Mouse (Mus musculus) stomach, embryonic 14.5 days (tissue): ENCODE measurements at regions not wholly inside any gene's neighbourhood (a gene's known extent, or its start where the extent isn't known, plus 50 kb on each side); places are given as distances from the start of the nearest gene placed in this dataset.

Source experiments
- ATAC-seq: fragments of 200-750 bp; cut with Nextera tagmentation; 2 replicates; pipeline ENCODE4 v1.8.0; 2017; ENCODE audit warnings: low read depth, moderate TSS enrichment; ENCODE audit not compliant: insufficient number of reproducible peaks, insufficient read depth, low FRiP score
- H3K27ac ChIP-seq: fragments of 300-500 bp; sonication (generic); 2 replicates; pipeline ENCODE4 v1.5.1; 2014; ENCODE audit warnings: mild to moderate bottlenecking, low read length, moderate library complexity, mixed read lengths
- H3K27me3 ChIP-seq: fragments of 300-500 bp; sonication (generic); 2 replicates; pipeline ENCODE4 v1.6.1; 2014; ENCODE audit warnings: low read length, control low read depth, mixed read lengths; ENCODE audit not compliant: control insufficient read depth, insufficient read depth
- H3K36me3 ChIP-seq: fragments of 300-500 bp; sonication (generic); 2 replicates; pipeline ENCODE4 v1.6.1; 2014; ENCODE audit warnings: mild to moderate bottlenecking, control low read depth, low read length, moderate library complexity, mixed read lengths; ENCODE audit not compliant: control insufficient read depth, insufficient read depth
- H3K4me1 ChIP-seq: fragments of 300-500 bp; sonication (generic); 2 replicates; pipeline ENCODE4 v1.6.1; 2014; ENCODE audit warnings: low read length, control low read depth, mixed read lengths; ENCODE audit not compliant: control insufficient read depth, insufficient read depth
- H3K4me2 ChIP-seq: fragments of 300-500 bp; sonication (generic); replicated peaks from 2 replicates; pipeline ENCODE4 v1.6.1; 2014; ENCODE audit warnings: low read depth, low read length, control low read depth
- H3K4me3 ChIP-seq: fragments of 300-500 bp; sonication (generic); 2 replicates; pipeline ENCODE4 v1.5.1; 2014; ENCODE audit warnings: low read depth, low read length, control low read depth
- H3K9ac ChIP-seq: fragments of 300-500 bp; sonication (generic); replicated peaks from 2 replicates; pipeline ENCODE4 v1.6.1; 2014; ENCODE audit warnings: low read depth, mild to moderate bottlenecking, control low read depth, low read length, moderate library complexity, mixed read lengths
- H3K9me3 ChIP-seq: fragments of 300-500 bp; sonication (generic); 2 replicates; pipeline ENCODE4 v1.6.1; 2016; ENCODE audit warnings: low read depth, low read length, control low read depth; ENCODE audit not compliant: control insufficient read depth
- WGBS: fragments of 180-500 bp; shearing (Covaris S2); extraction: QIAGEN DNeasy Blood & Tissue Kit; methylation state at CpG from one replicate; pipeline ENCODE4 v1.1.7; 2014; 5-methylcytosine and 5-hydroxymethylcytosine counted together

GRCm38 (mm10) chr5:148454200-148454599 lies 54.5 kb upstream of the Slc7a1 start:
- H3K4me1 ChIP-seq, result 0 out of 2 replicates have a peak, but pooled peaks cover 4% of the 10 kb centered on the region
- no peak overlapping the region for H3K9ac ChIP-seq
- no peak overlapping the region for H3K4me3 ChIP-seq
- no peaks in the 10 kb centered on the region for H3K9me3 ChIP-seq
- 0 out of 2 replicates have a peak overlapping the region, but pooled peaks have one; percentile 2 for H3K27ac ChIP-seq
- WGBS, result 50% methylated on average over 5 of the region's 5 CpGs
- H3K27me3 ChIP-seq, result no peaks in the 10 kb centered on the region
- H3K4me2 ChIP-seq, result no peak overlapping the region
- no peaks in the 10 kb centered on the region for H3K36me3 ChIP-seq
- ATAC-seq, result peak; percentile 69; the same call in 1 of the 2 replicates

- no peaks in the 10 kb centered on the region for H3K9me3 ChIP-seq
Measured at GRCm38 (mm10) chr5:148453776-148454175, 54.1 kb upstream of the Slc7a1 start.

GRCm38 (mm10) chr5:148452909-148453632 lies 53.4 kb upstream of the Slc7a1 start:
- no peak overlapping the region for H3K4me3 ChIP-seq
- H3K4me1 ChIP-seq, result 0 out of 2 replicates have a peak, but pooled peaks cover 4% of the 10 kb centered on the region
- H3K9me3 ChIP-seq, result no peaks in the 10 kb centered on the region
- no peak for ATAC-seq
- H3K27ac ChIP-seq, result no peak overlapping the region
- no peak overlapping the region for H3K4me2 ChIP-seq
- 71% methylated on average over 17 of the region's 17 CpGs for WGBS
- no peaks in the 10 kb centered on the region for H3K36me3 ChIP-seq
- H3K27me3 ChIP-seq, result no peaks in the 10 kb centered on the region
- H3K9ac ChIP-seq, result no peak overlapping the region

More at GRCm38 (mm10) chr5:148453776-148454175, 54.1 kb upstream of the Slc7a1 start:
- no peak overlapping the region for H3K4me3 ChIP-seq
- H3K4me1 ChIP-seq, result 0 out of 2 replicates have a peak, but pooled peaks cover 4% of the 10 kb centered on the region
- WGBS, result 52% methylated on average over 12 of the region's 12 CpGs
- no peaks in the 10 kb centered on the region for H3K36me3 ChIP-seq
- H3K4me2 ChIP-seq, result no peak overlapping the region
- H3K27me3 ChIP-seq, result no peaks in the 10 kb centered on the region
- no peak overlapping the region for H3K9ac ChIP-seq
- ATAC-seq, result no peak
- 0 out of 2 replicates have a peak overlapping the region, but pooled peaks have one; percentile 2 for H3K27ac ChIP-seq

DNA sequence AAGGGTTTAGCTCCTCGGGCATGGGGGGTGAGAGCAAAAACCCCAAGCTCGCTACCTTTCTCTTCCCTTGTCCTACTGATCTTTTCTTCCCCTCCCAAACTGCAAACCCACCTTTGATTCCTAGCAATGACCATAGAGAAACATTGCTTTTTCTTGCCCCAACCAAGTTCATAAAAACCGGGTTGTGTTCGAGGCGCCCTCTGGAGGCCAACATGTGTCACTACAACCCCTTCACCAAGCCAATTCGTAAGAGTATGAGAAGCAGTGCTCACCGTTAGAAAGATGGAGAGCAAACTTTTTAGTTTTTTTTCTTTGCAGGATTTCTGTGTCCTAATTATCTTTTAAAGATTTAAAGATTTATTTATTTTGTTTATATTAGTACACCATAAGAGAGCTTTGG lies 52.1 kb upstream of the Slc7a1 start:
- Histone ChIP-seq H3K36me3 (no peaks in the 10 kb centered on the region), H3K4me3 (no peak overlapping the region), H3K4me1 (0 out of 2 replicates have a peak, but pooled peaks cover 4% of the 10 kb centered on the region), H3K9ac (no peak overlapping the region), H3K9me3 (no peaks in the 10 kb centered on the region), H3K27me3 (no peaks in the 10 kb centered on the region), H3K27ac (no peak overlapping the region), H3K4me2 (no peak overlapping the region)
- ATAC-seq, result no peak
- WGBS, result 34% methylated on average over 7 of the region's 7 CpGs

- no peak overlapping the region for H3K4me3 ChIP-seq
- 32% methylated on average over 11 of the region's 11 CpGs for WGBS
- H3K4me2 ChIP-seq, result no peak overlapping the region
- H3K36me3 ChIP-seq, result no peaks in the 10 kb centered on the region
- 0 out of 2 replicates have a peak, but pooled peaks cover 4% of the 10 kb centered on the region for H3K4me1 ChIP-seq
- peak; percentile 62; the same call in 1 of the 2 replicates for ATAC-seq
- no peak overlapping the region for H3K9ac ChIP-seq
- no peak overlapping the region for H3K27ac ChIP-seq
- H3K27me3 ChIP-seq, result no peaks in the 10 kb centered on the region
- no peaks in the 10 kb centered on the region for H3K9me3 ChIP-seq
Measured at GRCm38 (mm10) chr5:148450924-148451323, 51.2 kb upstream of the Slc7a1 start.
